Mouse (Mus musculus) gastrocnemius, postnatal 10 days (tissue): Measurements from ENCODE around the gene Mrrf. TPM values are rescaled to one million over a fixed set of nuclear protein-coding genes. Genes with fewer than 3 reads are reported as not detected.
"Not testable (repeated sequence)": the region's sequence is repeated elsewhere in the genome, so short reads cannot be mapped to it uniquely, and the experiment has no call there.

Source experiments
- DNase-seq: peaks from one replicate; pipeline ENCODE4 v3.0.0; 2021; ENCODE audit warnings: mixed read lengths
- total RNA-seq, 2 experiments: library from RNA; stranded (reverse); gene quantifications; 2 replicates each; pipeline ENCODE4 v1.2.3; 2021

Gene Mrrf
- total RNA-seq, 2 experiments from 2014 or later = 18.7 to 21.4 TPM

DNA sequence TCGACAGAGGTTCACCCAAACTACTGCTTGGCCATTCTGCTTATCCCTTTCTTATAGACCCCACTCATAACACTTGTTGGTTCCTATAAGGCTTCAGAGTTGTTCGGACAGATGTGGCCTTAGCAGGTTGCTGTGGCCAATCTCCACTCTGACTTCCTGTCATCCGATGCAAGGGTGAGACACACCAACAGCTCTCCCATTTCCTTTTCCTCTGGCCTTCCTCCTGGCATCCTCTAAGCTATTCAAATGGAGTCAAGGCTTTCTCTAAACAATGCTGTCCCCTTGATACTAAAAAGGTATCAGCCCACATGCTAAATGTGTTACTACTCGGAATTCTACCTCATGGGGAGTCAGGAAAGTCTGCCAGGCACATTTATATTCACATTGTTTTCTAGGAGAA, 8.2 kb upstream of the Mrrf start:
- DNase-seq = no peak

DNA sequence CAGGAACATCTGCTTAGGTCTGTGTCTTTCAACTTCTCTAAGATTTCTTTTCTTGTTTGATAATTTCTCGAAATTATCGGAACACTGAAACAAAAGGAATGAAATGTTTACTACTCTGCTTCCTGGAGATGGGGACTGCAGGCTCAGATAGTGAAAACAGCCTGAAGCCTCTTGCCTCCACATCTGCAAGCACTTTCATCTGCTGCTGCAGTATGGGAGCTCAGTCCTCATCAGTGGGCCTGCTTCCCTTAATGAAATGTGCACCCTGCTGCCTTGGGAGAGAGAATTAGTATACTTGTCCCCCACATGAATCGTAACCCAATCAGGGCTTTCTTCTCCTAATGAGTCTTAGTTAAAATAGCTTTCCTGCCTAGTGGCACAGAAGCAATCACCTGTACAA, 7.1 kb upstream of the Mrrf start:
- no peak for DNase-seq

DNA sequence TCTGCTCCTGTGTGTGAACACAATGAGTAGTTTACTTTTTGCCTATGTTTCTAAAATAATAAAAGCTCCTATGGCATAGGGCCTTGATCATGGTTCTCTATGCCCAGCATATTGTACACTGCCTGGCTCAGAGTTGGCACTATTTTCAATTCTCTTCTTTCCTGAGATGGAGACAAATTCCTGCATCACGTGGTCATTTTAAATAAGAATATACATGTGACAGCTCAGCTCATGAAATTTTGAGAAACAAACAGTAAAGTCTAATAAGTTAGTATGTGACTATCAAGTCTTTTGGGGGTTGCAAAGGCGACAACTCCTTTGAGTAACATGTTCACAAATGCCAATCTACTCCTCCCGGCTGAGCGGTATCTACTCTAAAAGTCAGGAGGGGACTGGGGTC, 302 bp upstream of the Mrrf start:
- no peak for DNase-seq

DNA sequence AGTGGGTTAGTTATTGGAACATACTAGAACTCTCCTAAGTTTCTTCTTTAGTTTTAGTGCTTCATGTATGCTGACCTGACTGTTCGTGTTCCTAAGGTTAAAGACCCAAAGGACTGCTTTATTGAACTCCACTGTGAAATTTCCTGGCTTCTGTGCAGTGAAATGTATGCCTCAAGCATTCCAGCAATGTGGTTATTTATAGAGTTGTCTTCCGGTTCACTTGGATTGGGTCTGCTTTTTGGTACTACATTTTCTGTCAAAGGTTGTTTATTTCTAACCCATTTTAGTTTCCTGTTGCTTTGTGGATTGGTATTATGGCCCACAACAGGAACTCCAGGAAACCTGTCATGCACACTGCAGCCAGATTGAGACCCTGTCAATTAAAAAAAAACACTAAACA, 2.9 kb downstream of the Mrrf start:
- no peak for DNase-seq

DNA sequence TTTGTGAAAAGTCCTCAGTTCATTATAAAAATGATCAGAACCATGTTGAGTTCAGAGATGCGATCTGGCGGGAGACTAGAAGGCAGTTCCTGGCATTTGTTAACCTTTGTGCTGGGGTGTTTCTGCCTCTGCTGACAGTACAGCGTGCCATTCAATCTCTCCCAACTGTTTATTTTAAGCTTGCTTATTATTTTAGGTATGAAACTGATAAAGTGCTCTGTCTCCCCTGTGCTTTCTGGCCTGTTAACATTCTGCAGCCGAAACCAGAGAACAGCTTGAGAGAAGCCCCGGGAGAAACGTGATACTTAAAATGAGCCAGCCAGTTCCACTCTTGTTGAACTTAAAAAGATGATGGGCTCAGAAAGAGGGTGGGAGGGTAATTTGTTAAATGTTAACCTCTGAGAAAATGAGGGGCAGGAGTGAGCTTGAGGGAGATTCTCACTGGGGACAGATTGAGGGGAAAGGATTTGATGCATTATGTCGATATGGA, 12.7 kb downstream of the Mrrf start:
- DNase-seq = no peak

DNA sequence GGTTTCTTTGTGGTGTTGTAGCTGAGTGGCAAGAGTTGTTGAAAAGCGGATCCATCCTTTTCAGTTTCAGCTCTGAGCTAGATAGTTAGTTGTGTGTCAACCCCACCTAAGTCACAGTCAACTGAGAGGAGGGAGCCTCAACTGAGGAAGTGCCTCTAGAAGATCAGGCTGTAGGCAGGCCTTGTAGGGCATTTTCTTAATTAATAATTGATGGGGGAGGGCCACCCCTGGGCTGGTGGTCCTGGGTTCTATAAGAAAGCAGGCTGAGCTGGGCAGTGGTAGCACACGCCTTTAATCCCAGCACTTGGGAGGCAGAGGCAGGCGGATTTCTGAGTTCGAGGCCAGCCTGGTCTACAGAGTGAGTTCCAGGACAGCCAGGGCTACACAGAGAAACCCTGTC, 16.2 kb downstream of the Mrrf start:
- DNase-seq = not testable (repeated sequence)

DNA sequence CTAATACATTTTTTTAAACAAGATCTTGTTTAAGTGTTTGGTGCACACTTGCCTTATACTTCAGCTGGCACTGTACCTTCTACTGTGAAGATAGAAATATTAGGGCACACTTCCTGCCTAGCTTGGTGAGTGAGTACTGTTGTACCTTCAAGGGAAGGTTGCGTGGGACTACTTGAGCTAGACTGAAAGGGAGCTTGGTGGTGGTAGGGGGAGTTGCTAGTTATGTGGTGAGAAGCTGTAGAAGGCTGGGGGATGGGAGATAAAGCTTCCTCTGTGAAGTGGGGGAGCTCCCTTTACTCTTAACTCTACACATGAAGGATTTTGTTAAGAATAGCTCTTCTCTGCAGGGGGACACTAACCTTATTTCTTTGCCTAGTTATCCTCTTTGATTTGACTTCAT, 21.3 kb downstream of the Mrrf start:
- DNase-seq = no peak

DNA sequence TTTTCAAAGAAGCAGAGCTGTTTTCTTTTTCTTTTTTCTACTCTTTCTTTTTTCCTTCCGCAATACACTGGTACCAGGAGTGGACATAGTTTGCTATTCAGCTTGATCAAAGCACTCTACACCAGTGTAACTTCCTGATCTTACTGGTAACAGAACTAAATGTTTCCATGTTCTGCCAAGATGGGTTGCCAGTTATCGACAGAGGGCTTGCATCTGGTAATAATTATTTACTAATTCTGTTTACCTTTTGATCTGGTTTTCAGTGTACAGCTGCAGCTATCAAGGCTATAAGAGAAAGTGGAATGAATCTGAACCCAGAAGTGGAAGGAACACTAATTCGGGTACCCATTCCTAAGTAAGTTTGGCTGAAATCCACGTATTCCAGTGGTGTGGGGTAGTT, 23.1 kb downstream of the Mrrf start:
- DNase-seq = no peak

DNA sequence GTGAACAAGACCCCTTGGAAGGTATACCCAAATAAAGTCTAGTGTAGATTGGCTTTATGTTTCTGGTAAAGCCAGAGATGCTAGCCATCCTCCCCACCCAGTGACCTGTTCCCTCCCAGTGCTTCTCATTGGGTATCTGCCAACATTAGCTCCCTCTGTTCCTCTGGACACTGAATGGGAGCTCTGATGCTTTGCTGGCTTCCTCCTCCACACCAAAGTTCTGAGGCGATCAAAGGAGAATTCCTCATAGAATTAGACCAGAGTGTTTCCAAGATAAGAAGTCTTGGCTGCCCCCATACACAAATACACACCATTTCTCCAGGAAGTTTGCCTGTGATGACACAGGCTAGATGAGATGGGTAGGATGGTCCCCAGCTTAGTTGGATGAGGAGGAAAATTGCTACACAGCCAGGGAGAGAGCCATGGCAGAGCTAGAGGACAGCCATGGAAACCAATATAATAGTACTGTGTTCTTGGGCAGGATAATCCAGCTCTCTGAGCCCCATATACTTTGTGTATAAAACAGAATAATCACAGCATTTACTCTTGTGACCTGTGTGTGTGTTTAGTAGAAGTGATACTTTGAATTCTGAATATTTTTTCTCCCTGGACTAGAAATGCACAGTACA, 31.9 kb downstream of the Mrrf start:
- DNase-seq = no peak

DNA sequence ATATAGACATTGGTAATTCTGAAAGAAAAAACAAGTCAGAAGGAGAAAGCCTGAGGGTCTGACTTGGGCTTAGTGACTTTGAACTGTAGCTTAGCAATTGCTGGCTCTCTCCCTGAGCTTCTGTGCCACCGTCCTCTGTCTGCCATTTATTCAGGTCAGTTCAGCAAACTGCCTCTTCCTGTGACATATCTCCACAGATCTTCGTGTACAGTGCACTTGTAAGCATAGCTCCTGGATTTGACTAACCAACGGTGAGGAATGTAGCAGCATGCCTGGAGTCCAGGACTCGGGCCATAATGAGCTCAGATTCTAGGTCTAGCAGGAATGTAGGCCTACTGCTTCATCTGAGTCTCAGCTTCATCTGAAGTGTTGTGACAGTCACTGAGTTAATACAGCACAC, 33.0 kb downstream of the Mrrf start:
- DNase-seq = no peak

DNA sequence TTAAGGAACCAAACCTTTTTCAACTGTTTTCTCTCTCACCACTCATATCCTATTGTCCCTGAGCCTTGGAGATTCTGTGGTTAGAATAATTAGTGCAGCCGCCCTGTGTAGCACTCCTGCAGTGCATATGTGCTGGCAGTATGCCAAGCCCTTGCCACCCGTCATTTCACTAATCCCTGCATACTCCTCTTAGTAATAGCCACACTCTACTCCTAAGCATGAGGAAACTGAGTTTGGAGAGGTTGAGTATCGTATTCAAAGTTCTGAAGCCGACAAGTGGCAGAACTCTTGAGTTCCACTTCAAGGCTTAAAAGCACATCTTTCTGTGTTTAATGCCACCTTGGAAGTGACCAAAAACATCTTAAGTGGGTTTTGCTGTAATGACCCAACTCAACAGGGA, 35.9 kb downstream of the Mrrf start:
- no peak for DNase-seq

DNA sequence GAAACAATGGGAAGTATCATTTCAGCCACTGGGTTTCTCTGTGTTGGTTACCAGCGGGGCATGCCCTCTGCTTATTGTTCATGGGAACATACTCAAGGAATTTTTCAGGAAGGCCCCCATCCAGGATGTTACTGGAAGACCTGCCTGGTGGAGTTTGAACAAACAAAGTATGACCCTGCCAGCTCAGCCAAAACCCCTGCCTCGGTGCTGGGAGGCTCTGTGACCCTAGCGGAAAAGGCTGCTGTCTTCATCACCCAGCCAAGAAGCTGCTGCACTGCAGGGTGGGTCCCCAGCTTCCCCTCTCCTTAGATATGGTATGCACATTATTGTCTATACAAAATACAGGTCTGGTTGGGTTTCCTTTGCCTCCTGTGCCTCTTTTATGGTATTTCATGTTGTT, 36.4 kb downstream of the Mrrf start:
- no peak for DNase-seq

DNA sequence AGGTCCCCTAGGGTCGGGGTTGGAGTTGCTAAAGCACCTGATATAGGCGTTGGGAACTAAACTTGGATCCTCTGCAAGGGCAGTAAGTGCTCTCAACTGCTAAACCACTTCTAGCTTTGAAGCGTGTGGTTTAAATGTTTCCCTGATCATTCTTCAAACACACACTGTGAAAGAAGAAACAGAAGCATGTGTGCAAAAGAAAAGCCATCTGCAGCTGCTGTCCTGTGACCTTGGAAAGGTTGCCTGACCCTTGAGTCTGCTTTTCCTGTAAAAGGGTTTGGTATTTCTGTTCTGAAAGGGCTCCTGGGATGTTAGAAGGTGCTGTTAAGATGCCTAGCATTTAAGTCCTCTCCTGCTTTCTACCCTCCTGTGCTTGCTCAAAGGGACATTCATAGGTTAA, 43.3 kb downstream of the Mrrf start:
- no peak for DNase-seq

DNA sequence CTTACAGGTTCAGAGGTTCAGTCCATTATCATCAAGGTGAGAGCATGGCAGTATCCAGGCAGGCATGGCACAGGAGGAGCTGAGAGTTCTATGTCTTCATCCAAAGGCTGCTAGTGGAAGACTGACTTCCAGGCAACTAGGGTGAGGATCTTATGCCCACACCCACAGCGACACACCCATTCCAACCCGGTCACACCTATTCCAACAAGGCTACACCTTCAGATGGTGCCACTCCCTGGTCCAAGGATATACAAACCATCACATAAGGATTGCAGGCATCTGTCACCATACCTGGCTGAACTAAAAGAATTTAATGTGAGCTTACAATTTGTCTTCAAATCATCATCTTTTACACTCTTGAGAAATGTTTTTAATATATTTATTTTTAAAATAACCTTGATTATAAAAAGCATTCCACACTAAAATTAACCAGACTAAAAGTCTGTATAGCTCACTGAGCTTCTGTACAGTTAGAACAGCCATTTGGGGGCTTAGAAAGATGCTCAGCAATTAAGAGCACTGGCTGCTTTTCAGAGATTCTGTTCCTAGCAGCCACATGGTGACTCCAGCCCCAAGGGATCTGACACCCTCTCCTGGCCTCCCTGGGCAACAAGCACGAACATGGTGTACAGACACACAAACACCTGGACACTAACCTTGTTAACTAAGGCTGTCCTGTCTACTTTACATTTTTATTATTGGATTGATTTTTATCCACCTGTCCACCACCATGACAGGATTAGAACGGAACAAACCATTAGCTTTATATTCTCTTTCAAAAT, 45.6 kb downstream of the Mrrf start:
- DNase-seq = not testable (repeated sequence)

DNA sequence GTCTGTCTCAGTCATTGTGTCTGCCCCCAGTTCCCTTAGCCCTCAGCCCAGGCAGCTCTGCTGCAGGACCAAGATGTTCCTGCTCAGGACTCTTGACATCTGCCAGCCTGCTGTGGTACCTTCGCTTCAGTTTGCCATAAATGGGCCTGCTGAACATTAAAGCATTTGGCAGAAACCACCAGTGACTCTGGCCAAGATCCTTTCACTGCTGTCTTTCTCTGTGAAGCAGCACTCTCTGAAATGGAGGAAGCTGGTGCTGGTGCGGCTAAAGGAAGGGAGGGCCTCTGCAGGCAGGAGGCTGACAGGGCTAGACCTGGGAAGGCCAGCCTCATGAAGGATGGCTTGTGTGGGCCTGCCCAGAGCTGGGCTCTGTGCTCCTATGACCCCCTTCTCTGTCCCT, 47.1 kb downstream of the Mrrf start:
- DNase-seq = no peak

DNA sequence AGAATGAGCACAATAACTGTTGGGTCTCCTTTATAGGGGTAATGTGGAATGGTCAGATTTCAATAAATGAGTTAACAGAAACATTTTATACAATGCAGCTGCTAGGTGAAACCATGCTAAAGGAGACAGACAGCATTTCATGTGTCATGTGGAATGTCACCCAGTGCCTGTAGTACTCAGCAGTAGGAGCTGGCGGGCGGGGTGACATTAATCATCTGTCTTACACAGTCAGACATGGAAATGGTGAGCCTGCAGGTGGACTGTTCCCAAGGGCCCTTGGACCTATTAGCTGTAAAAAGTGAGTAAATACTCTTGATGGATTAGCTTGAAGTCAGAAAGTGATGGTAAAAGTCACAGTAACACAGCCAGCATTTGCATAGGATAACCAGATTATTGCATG, 48.0 kb downstream of the Mrrf start:
- no peak for DNase-seq

DNA sequence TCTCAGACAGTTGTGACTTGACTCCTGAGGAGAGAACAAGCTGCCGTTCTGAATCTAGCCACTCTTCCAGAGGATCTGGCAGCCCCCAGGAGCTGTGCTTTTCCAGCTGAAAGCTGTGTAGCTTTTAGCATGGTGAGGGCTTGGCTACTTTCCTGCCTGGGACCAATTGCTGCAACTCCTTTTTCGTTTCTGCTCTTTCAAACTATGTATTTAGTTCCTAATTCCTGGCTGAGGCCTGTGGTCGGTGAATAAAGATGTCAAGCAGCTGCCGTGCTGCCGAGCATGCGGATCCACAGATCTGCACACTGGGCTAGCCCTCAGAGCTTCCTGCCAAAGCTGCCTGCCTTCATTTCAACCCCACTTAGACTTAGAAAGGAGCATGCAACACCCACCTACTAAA, 48.7 kb downstream of the Mrrf start:
- no peak for DNase-seq

DNA sequence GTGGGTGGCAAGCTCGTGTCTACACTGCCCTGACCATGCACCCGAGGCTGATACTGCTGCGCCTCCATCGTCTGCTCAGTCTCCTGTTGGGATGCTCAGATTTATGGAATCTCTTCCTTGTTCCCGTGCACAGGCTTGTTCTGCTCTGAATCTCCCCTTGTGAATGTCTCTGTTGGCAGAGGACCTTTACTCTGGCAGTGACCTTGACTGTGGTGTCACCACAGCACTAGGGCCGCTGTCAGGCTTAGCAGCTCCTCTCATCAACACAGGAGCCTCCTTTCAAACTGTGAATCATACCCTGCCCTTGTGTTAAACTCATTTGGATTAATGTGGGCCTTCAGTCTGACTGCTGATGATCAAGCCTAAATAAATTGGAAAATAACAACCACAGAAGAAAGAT, 53.0 kb downstream of the Mrrf start:
- DNase-seq = not testable (repeated sequence)

DNA sequence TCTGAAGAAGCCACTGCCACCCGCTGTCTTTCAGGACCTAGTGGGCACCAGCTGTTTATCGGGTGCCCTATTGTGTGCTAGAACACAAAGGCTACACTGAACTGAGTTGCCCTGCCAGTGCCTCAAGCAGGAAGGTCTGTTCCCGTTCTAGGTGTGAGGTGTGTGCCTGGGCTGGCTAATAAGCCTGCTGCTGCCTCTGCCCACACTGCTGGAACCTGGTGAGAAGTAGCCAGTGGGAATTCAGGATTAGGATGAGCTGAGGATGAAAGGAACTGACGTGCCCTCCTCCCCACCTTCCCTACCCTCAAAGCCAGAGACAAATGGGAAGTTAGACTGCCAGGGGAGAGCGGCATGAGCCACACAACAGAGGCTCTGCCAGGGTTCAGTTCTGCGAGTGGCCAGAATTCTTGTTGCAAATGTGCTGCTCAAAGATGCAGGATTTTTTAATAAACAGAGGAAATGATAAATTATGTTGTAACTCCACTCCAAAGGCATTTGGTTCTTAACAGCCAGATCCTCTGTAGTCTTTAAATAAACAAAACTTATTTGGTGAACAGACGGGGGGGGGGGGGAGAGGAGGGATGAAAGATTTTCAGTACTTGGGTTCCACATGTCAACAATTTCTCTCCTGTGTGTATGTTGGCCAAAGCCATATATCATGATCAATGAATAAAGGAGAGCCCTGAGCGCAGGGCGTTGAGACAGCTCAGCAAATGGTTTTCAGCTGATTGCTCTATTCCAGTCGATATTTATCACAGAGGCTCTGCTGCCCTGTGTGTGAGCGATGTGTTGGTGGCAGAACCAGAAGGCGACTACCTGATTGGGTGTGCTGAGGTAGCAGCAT, 55.1 kb downstream of the Mrrf start:
- no peak for DNase-seq

DNA sequence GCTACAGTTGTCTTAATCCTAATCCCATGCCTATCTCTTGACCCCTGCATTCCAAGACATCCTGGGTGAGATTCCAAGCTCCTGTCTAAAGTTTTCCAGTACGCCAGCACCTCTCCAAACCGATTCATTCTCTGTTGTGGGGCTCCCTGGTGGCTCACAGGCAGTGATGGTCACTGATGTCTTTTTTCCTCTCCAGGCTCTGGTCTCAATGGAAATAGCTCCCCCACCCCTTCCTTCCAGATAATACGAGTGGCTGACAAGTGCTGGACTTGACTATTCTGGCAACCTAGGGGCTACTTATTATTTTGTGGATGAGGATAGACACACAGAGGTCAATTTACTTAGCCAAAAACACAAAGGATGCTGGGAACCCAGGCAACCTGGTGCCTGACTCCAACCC, 60.8 kb downstream of the Mrrf start:
- DNase-seq = no peak

DNA sequence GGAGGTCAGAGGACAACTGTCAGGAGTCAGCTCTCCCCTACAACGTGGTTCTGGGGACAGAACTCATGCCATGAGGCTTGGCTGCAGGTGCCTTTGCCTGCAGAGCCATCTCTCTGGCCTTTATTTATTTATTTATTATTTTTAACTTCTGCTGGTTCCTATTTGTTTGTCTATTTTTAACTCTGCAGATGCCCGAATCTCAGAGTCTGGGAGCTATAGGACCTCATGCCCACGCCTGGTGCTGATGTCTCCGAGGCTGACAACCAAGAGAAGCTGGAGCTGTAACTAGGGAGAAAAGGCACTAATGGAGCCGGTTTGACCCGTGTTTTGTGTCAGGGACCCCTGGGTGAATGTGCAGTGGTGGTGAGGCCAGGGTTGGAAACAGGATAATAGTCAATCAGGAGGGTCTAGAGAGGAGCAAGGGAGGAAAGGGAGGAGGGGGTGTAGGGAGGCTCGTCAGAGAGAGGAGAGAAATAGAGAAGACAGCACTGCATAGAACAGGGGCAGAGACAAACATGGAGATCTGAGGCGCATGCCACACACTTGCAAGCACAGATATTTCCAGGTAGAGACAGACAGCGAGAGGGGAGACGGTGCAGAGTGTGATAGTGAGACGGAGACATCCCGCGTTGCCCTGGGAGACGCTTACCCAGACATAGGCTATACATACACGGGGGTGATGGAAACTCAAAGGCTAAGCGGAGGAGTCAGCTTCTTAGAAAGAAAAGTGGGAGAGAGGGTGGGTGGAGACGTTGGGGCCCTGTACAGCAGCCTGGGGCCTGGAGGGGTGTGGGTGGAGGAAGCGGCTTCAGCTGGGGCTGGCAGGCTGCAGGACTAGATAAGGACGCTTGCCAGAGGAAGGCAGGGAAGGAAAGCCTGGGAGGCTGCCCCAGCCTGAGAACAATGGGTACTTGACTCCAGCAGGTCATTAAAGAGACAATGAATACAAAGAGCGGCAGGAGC, 62.0 kb downstream of the Mrrf start:
- no peak for DNase-seq

DNA sequence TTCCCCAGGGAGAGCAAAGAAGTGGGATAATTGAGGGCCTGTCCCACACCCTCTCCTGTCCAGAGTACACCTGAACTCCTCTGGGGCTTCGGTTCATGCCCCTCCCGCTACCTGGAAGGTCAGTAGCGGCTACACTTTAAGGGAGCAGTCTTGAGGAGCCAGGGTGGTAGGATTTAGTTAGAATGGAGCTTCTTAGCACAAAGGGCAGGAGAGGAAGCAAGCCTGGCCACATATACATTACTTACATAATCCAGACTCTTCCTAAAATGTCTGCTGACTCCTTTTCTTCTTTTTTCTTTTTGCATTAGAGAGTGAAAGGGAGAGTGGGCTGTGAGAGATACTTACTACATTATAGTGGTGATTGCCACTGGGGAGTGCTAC, 62.7 kb downstream of the Mrrf start:
- no peak for DNase-seq
